Mouse (Mus musculus): ENCODE results near the gene Myrf. TPM values are rescaled to one million over a fixed set of nuclear protein-coding genes. Genes with fewer than 3 reads are reported as not detected.

Myrf gene
- polyA plus RNA-seq, 1 experiment from 2014 or later = 5.0 TPM

GRCm38 (mm10) chr19:10221585-10221984, 19.0 kb downstream of the Myrf start:
- Histone ChIP-seq H3K4me1 (ENCODE audit: insufficient read depth, low read depth, low read length) (peaks cover 5% of the 10 kb centered on the region; the same call in 1 of the 2 replicates), H3K9ac (replicated peaks; ENCODE audit: low read depth) (no peak overlapping the region), H3K27me3 (replicated peaks; ENCODE audit: insufficient read depth, low read length) (no peaks in the 10 kb centered on the region), H3K27ac (ENCODE audit: low read length) (no peak overlapping the region), H3K36me3 (ENCODE audit: insufficient read depth, low read length) (no peaks in the 10 kb centered on the region), H3K9me3 (ENCODE audit: low read length) (no peaks in the 10 kb centered on the region), H3K4me2 (replicated peaks; ENCODE audit: low read depth, low read length) (no peak overlapping the region), H3K4me3 (ENCODE audit: low read depth, low read length) (no peak overlapping the region)
- no peak for TF ChIP-seq CTCF (IDR thresholded peaks at IDR 0.05)
- DNase-seq (ENCODE audit: low spot score) (no peak), ATAC-seq (no peak)
- 35% methylated on average over 4 of the region's 4 CpGs for WGBS

DNA sequence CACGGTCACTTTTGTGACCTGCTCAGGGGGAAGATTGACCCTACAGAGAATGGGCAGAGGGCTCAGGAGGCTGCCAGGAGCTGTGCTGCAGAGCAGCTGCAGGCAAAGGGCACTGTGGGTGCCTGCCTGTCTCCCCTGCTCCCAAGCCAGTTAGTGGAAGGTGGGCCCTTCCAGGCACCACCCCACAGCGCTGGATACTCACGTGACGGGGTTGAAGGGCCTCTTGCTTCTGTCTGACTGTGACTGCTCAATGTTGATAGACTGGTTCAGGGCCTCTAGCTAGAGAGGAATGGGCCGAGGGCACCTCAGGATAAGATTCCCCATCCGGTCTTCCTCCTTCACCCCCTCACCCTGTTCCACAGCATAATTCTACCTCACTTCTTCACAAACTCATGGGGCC, 21.0 kb downstream of the Myrf start:
- Histone ChIP-seq H3K27ac (ENCODE audit: low read length) (0 out of 2 replicates have a peak overlapping the region, but pooled peaks have one; percentile 6), H3K4me2 (replicated peaks; ENCODE audit: low read depth, low read length) (no peak overlapping the region), H3K36me3 (ENCODE audit: insufficient read depth, low read length) (no peaks in the 10 kb centered on the region), H3K4me1 (ENCODE audit: insufficient read depth, low read depth, low read length) (peaks cover under 1% of the 10 kb centered on the region; the same call in 1 of the 2 replicates), H3K9me3 (ENCODE audit: low read length) (no peaks in the 10 kb centered on the region), H3K4me3 (ENCODE audit: low read depth, low read length) (no peak overlapping the region), H3K9ac (replicated peaks; ENCODE audit: low read depth) (no peak overlapping the region), H3K27me3 (replicated peaks; ENCODE audit: insufficient read depth, low read length) (no peaks in the 10 kb centered on the region)
- ATAC-seq (peak; percentile 79), DNase-seq (ENCODE audit: low spot score) (peak; percentile 65)
- TF ChIP-seq EP300 (IDR thresholded peaks at IDR 0.05) = no peak
- TF ChIP-seq CTCF (IDR thresholded peaks at IDR 0.05) = no peak
- WGBS = 39% methylated on average over 4 of the region's 6 CpGs

DNA sequence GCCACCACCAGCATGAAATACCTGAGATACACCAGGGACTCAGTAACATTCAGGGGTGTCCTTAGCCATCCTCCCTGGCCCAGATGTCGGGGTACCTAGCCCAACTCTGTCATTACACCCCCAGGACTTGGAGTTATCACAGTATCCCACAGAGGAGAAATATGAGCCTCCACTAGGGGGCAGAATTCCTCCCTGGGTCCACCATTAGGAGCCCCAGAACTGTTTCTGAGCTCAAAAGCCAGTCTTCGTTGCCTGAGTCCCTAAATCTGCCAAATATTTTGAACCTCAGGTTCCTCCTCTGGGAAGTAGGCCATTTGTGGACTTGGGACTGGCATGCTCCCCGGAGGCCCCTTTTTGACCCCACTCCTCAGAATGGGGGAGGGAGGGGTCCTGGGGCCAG, 21.4 kb downstream of the Myrf start:
- Histone ChIP-seq H3K27ac (ENCODE audit: low read length) (0 out of 2 replicates have a peak overlapping the region, but pooled peaks have one; percentile 6), H3K9me3 (ENCODE audit: low read length) (no peaks in the 10 kb centered on the region), H3K4me1 (ENCODE audit: insufficient read depth, low read depth, low read length) (no peaks in the 10 kb centered on the region), H3K36me3 (ENCODE audit: insufficient read depth, low read length) (no peaks in the 10 kb centered on the region), H3K4me3 (ENCODE audit: low read depth, low read length) (no peak overlapping the region), H3K4me2 (replicated peaks; ENCODE audit: low read depth, low read length) (no peak overlapping the region), H3K27me3 (replicated peaks; ENCODE audit: insufficient read depth, low read length) (no peaks in the 10 kb centered on the region), H3K9ac (replicated peaks; ENCODE audit: low read depth) (no peak overlapping the region)
- DNase-seq (ENCODE audit: low spot score) = peak; percentile 73
- no peak for TF ChIP-seq EP300 (IDR thresholded peaks at IDR 0.05)
- TF ChIP-seq CTCF (IDR thresholded peaks at IDR 0.05) = peak; percentile 80
- ATAC-seq = peak; percentile 73
- 44% methylated on average over 3 of the region's 3 CpGs for WGBS

GRCm38 (mm10) chr19:10216101-10216500, 24.4 kb downstream of the Myrf start:
- no peak overlapping the region for H3K4me2 ChIP-seq (replicated peaks; ENCODE audit: low read depth, low read length)
- no peaks in the 10 kb centered on the region for H3K9me3 ChIP-seq (ENCODE audit: low read length)
- no peak for DNase-seq (ENCODE audit: low spot score)
- no peaks in the 10 kb centered on the region for H3K27me3 ChIP-seq (replicated peaks; ENCODE audit: insufficient read depth, low read length)
- no peak overlapping the region for H3K4me3 ChIP-seq (ENCODE audit: low read depth, low read length)
- no peak for ATAC-seq
- H3K36me3 ChIP-seq (ENCODE audit: insufficient read depth, low read length) = peaks cover 13% of the 10 kb centered on the region; the same call in 1 of the 2 replicates
- no peak overlapping the region for H3K9ac ChIP-seq (replicated peaks; ENCODE audit: low read depth)
- WGBS = 63% methylated on average over 7 of the region's 8 CpGs
- TF ChIP-seq EP300 (IDR thresholded peaks at IDR 0.05) = no peak
- TF ChIP-seq CTCF (IDR thresholded peaks at IDR 0.05) = no peak
- no peak overlapping the region for H3K27ac ChIP-seq (ENCODE audit: low read length)
- H3K4me1 ChIP-seq (ENCODE audit: insufficient read depth, low read depth, low read length) = no peaks in the 10 kb centered on the region

DNA sequence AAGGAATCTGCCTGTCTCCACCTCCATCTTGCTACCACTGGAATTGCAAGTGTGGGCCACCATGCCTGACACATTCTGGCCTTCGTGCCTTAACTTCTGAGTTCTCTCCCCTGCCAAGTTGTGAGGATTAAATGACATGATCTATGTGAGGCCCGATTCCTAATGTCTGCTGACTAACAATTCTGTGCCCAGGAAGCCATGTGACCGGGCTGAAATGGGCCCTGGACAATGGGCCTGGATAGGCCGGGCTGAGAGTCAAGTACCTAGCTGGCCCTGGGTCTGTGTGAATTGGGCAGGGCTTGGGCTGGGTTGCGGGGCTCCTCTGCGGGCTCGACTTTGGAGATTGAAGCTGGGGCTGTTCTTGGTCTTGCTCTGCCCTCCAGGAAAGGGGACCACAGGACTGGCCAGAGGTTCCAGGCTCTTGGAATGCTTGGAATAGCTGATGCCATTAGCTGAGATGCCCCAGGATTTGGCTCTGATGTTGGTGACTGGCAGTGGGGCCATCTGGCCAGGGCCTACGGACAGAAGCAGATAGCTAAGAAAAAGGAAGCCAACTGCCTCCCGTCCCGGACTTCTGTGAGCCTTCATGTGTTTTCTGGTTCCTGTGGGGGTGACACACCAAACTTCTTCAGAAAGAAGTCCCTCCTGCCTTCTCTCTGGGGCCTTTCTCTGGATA, 26.6 kb downstream of the Myrf start:
- Histone ChIP-seq H3K27ac (ENCODE audit: low read length) (no peak overlapping the region), H3K4me2 (replicated peaks; ENCODE audit: low read depth, low read length) (no peak overlapping the region), H3K27me3 (replicated peaks; ENCODE audit: insufficient read depth, low read length) (no peaks in the 10 kb centered on the region), H3K9ac (replicated peaks; ENCODE audit: low read depth) (no peak overlapping the region), H3K36me3 (ENCODE audit: insufficient read depth, low read length) (peaks cover 28% of the 10 kb centered on the region), H3K4me3 (ENCODE audit: low read depth, low read length) (no peak overlapping the region), H3K9me3 (ENCODE audit: low read length) (no peaks in the 10 kb centered on the region), H3K4me1 (ENCODE audit: insufficient read depth, low read depth, low read length) (no peaks in the 10 kb centered on the region)
- TF ChIP-seq CTCF (IDR thresholded peaks at IDR 0.05) (no peak), EP300 (IDR thresholded peaks at IDR 0.05) (no peak)
- WGBS = 80% methylated on average over 10 of the region's 10 CpGs
- DNase-seq (ENCODE audit: low spot score) (no peak), ATAC-seq (no peak)

- H3K27me3 ChIP-seq (replicated peaks; ENCODE audit: insufficient read depth, low read length) = no peaks in the 10 kb centered on the region
- no peak overlapping the region for H3K4me2 ChIP-seq (replicated peaks; ENCODE audit: low read depth, low read length)
- no peaks in the 10 kb centered on the region for H3K4me1 ChIP-seq (ENCODE audit: insufficient read depth, low read depth, low read length)
- ATAC-seq = no peak
- H3K4me3 ChIP-seq (ENCODE audit: low read depth, low read length) = no peak overlapping the region
- WGBS = 78% methylated on average over 4 of the region's 4 CpGs
- TF ChIP-seq EP300 (IDR thresholded peaks at IDR 0.05) = no peak
- TF ChIP-seq CTCF (IDR thresholded peaks at IDR 0.05) = no peak
- H3K27ac ChIP-seq (ENCODE audit: low read length) = no peak overlapping the region
- H3K9ac ChIP-seq (replicated peaks; ENCODE audit: low read depth) = no peak overlapping the region
- H3K36me3 ChIP-seq (ENCODE audit: insufficient read depth, low read length) = peaks cover 42% of the 10 kb centered on the region
- no peak for DNase-seq (ENCODE audit: low spot score)
- H3K9me3 ChIP-seq (ENCODE audit: low read length) = no peaks in the 10 kb centered on the region
Observed at GRCm38 (mm10) chr19:10210885-10211284, 29.7 kb downstream of the Myrf start.
